Mouse (Mus musculus) left cerebral cortex, postnatal 36 days (tissue): ENCODE results near the gene Thsd7b. TPM values are rescaled to one million over a fixed set of nuclear protein-coding genes. Genes with fewer than 3 reads are reported as not detected.
"Not testable (repeated sequence)": the region's sequence is repeated elsewhere in the genome, so short reads cannot be mapped to it uniquely, and the experiment has no call there.

Experiments used
- DNase-seq, 2 experiments: peaks; one replicate each; pipeline ENCODE4 v3.0.0; 2021 to 2022; ENCODE audit warnings: low spot score in 2 of 2, mixed read lengths in 1 of 2
- intact Hi-C: fragments of 180-260 bp; cut with DNase I; formaldehyde crosslinking; loops from one replicate; pipeline ENCODE4 v1.15.1; 2025
- total RNA-seq, 2 experiments: library from RNA; stranded (reverse); gene quantifications; 2 replicates each; pipeline ENCODE4 v1.2.3; 2021

Gene Thsd7b
- total RNA-seq, 2 experiments from 2014 or later, result 7.3 to 7.9 TPM

DNA sequence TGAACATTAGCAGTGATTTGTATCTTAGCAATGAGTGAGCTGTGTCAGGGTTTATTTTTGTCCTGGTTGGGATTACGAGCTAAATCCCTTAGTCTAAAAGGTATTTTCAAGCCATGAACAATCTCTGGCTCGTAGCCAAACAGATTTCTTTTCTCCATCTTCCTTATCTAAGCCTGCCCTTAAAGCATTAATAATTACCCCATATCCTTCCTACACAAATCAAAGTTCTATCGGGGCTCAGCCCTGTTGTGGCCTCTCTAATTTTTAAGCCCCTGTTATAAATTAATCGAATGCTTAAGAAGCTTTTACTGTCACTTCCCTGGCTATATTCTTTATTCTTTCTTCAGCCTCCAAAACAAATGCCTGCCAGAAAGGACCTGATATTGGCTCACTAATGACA lies 506.4 kb downstream of the Thsd7b start:
- intact Hi-C loops, result no loop called here

DNA sequence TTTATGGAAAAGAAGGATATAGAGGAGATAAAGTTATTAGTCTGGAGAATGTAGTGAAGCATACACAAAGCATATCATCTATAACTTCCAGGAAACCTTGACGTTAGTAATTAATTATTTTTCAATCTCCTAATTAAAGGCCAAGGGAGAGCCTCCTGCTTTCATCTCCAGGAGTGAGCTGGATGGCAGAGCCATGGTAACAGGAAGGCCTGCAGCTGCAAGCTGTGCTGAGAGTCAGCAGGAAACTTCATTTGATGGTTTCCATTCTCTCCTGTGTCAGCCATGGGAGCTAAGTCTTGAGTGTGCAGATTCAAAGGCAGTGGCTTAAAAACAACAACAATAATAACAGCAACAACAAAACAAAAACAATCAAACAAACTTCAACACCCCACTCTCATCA lies 507.5 kb downstream of the Thsd7b start:
- intact Hi-C loops, result no loop called here
- no peak for DNase-seq

More for the DNA sequence above, 506.4 kb downstream of the Thsd7b start:
- no peak for DNase-seq

DNA sequence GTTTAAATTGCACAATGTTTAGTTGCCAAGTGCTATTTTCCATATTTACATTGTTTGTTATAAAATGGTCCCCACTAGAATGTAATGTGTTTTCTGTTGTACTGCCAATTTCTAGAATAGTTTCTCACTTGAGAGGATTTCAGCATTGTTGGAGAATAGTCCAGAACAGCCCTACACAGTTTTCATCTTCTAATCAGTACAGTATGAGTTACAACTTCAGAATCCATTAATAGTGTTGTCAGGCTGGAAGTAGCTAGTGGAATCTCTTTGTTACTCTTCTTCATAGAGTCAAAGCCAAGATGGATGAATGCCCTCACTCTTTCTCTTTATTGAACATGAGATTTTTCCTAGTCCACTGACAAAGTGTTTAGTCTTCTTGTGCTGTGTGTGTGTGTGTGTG lies 525.4 kb downstream of the Thsd7b start:
- DNase-seq, result no peak
- intact Hi-C loops, result no loop called here

DNA sequence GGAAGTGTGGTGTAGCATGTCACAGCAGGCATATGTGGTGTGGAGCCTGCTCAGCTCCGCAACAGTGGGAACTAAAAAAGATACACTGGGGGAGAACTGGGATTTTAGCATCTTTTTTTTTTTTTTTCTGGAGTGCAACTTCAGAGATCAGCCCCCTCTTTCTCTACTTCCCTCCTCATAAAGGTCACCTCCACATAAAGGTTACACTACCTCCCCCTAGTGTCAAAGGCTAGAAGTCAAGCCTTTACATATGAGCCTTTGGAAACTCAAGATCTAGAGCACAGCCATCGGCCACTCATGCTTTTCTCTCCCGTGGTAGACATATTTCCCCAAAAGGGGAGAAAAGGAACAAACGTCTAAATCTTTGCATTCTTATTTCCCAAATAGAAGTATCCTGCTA lies 553.8 kb downstream of the Thsd7b start:
- intact Hi-C loops, result no loop called here
- DNase-seq, result no peak

DNA sequence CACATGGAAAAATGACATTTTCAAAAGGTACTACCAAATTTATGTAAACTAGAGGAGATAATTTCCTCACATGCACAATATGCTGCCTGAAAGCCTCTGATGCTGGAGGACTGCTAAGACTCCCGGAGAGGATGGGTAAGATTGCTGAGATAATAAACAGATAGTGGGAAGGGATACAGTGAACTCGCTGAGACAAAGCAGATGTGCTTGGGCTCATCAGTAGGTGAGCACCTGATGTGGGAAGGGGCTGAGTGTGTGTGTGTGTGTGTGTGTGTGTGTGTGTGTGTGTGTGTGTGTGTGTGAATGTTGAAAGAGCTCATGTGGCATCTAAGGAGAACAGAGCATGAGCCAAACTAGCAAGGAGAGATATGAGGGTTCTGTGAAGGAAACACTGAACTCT lies 564.2 kb downstream of the Thsd7b start:
- DNase-seq, result no peak
- intact Hi-C loops, result no loop called here

DNA sequence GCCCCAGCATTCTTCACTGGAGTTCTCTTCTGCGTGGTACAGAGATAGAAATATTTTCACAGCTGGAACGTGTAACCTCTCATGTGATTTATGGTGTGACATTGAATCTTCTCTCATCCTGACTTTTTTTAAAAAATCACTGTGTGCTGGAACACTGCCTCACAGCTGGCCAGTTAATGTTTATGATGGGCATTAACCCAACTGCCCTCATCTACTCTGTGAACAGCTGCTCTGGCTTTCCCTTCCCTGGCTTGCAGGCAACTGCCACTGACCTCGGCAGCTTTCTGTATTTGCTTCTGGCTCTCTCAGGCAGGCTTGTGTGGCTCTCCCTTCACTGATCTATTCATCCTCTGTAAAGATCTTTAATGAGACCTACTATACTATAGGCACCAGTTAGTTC lies 564.7 kb downstream of the Thsd7b start:
- DNase-seq, result no peak
- intact Hi-C loops, result no loop called here

DNA sequence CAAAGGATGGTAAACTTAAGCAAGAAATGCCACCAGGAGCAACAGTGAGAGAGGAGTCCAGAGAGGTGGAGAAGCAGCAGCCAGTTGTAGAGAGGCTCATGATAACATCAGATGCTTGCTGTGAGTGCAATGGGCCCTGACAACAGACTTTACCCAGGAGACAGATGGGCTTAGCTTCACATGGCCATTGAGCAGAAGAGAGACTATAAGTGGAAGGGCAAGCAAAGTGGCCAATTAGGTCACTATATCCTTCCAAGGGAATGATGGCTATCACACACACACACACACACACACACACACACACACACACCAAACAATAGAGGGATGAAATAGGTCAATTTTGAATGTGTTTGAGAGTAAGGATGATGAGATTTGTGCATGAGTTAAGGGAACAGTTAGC lies 565.4 kb downstream of the Thsd7b start:
- intact Hi-C loops, result no loop called here
- no peak for DNase-seq

DNA sequence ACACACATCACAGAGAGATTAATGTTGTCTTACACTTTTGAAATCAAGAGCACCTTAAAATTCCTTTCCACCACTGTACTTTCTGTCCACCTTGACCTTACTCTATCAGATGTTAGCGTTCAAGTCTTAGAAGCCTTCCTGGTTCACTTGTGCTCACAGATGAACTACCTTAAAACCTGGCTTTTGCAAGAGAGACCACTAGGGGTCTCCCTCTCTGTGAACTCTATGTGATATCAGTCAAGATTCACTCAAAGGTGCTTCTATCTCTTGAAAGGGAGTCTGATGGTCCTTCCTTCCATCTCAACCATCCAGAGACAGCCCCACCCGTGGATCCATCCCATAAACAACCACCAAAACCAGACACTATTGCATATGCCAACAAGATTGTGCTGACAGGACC lies 570.3 kb downstream of the Thsd7b start:
- intact Hi-C loops, result no loop called here
- no peak for DNase-seq

DNA sequence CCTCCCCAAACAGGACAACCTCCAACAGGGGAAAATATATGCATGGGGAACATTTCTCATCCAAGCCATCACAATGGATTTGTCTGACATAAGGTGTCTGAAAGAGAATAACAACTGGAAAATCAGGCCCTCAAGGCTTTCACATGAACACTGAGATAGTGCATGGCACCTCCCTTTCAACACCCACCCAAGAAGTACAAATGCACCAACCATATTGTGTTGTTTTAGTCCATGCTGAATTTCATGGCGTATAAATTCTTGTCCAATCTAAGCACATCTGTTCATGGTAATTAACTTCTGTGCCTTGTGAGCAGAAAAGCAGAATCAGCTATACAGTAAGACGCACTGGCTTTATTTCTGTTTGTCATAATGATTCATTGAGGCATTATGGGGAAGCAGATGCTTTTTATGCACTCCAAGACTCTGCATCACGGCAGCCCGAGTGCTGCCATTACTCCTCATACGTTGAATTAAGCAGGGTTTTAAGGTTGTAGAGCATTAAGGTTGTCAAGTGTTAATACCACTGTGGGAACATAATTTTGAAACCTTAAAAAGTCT lies 577.0 kb downstream of the Thsd7b start:
- intact Hi-C loops, result no loop called here
- no peak for DNase-seq

DNA sequence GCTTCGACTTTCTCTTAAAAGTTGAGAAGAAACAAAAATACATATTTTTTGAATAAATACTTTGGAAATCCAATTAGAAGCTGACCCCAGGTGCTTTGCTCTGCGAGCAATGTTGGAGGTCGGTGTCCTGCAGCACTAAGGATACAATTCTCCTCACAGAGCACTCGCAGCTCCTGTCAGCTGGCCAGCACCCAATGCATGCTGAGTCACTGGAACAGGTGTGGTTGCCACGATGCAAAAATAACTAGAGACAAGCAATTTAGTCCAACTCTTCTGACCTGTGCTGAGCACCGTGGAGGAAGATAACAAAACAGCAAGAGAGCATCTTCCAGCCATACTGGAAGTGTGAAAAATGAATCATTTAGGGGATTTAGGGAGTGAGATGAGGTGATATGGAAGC lies 594.6 kb downstream of the Thsd7b start:
- peak in 1 of 2 experiments; percentile 10 for DNase-seq
- intact Hi-C loops, result no loop called here

DNA sequence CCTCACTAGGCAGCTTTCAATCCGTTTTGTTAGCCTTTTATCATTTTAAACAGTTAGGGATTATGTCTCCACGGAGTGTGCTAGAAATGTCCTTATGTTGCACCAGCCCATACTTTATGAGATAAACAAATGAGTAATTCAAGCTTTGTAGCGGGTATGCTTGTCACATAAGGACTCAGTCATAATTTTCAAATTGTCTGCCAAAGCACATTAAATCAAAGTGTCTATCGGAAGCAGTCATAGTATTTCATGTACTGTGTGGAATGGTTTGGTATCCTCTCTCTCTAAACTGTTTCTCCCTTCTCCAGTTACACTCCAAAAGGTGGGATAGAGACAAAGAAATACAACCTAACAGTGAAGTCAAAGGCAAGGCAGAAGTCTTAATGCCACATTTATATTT lies 601.3 kb downstream of the Thsd7b start:
- intact Hi-C loops, result no loop called here
- no peak for DNase-seq

DNA sequence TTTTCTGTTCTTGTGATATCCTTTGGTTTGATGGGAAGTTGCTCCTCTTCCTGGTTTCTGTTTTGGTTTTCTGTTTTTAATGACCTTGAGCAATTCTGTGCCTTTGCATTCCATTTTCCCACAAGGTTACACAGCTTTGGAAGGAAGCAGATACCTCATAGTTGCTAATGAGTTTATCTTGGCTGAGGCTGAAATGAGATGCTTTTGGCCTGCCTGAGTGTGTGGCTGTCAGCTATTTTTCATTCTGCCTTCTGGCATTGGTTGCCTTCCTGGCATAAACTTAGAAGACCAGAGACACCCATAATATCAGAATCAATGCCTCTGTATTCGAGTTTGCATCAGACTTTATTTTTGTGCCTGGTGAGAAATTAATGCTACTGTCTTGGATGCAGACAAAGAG lies 614.8 kb downstream of the Thsd7b start:
- intact Hi-C loops, result no loop called here

DNA sequence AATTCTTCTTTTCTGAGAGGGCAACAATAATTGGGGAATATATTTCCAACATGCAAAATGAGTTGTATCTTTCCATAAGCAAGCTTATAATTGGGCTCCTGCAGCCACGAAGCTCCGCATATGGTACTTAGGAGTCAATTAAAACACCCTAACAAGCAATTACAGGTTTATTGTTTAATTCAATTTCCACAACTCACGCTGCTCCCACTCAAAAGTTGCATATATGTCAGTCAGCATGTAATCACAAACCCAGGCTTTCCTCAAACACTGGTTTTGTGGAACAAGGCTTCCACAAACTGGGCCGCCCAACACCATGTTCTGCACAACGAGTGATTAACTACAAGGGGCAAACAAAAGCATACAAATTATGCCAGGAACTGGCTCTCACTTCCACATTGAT lies 625.0 kb downstream of the Thsd7b start:
- intact Hi-C loops, result no loop called here
- no peak for DNase-seq

More for the DNA sequence above, 614.8 kb downstream of the Thsd7b start:
- no peak for DNase-seq

DNA sequence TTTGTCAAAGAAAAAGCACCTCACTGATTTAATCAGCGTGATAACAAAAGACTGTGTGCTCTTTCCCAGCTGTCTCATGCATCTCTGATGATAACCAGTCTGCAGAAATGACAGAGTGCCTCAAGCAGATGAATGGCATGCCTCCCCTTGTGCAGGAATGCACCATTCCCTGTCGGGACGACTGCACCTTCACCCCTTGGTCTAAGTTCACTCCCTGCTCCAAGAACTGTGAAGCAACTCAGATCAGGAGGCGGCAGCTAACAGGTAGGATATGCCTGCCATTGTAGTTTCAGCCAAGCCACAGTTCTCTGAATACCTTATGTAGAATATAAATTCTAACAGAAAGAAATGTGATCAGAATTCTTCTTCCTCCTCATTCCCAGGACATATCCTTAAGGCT lies 642.4 kb downstream of the Thsd7b start:
- intact Hi-C loops, result no loop called here
- DNase-seq, result no peak

DNA sequence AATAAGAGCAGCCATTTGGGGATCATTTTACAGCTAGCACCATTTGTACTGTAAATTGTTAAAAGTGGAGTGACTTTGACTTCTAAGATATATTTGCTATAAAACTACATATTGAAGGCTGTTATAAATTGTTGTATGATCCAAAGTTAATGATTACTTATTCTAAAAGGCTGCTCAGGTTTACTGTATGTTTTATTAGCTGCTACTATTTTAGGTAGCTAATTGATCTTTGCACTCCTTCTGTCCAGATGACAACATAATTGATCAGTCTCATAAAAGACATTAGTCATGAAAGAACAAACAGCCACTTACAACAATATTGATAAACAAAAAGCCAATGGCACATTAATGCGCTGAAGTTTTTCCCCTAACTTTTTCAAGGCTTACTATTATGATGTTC lies 644.5 kb downstream of the Thsd7b start:
- intact Hi-C loops, result no loop called here

DNA sequence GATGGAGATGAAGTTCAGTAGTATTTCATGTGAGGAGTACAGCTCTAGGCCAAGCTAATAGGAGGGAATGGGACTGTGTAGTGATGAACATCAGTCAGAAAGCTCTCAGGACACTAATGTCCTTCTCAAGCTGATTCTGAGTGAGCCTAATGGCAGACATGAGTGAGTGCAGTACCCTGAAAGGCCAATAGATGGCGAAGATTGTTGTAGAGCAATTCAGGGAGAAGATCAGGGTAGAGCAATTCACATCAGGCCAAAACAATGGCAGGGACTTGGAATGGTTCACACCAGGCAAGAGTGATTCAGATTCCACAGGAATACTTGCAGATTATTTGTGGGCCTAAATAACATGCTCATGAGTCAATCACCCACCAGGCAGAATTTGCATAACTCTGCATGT lies 646.3 kb downstream of the Thsd7b start:
- intact Hi-C loops, result no loop called here
- DNase-seq, result no peak

More for the DNA sequence above, 644.5 kb downstream of the Thsd7b start:
- DNase-seq, result no peak

DNA sequence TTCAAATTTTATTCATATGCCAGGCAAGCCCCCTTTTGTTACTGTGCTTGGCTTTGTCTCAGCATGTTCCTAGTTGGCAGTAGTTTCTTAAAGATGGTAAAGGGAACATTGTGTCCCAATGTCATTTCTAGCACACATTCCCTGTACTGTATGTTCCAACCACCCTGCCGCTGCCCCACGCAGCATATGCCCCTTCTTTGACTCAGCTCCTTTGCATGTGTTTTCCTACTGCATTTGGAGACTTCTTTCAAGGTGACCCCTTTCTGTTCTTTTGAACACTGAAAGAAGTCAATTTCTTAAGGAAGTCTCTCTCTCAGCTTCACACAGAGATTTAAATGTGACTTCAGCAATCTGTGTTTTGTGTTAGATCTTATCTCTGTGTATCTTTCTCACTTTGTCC lies 657.9 kb downstream of the Thsd7b start:
- no peak for DNase-seq
- intact Hi-C loops, result no loop called here

DNA sequence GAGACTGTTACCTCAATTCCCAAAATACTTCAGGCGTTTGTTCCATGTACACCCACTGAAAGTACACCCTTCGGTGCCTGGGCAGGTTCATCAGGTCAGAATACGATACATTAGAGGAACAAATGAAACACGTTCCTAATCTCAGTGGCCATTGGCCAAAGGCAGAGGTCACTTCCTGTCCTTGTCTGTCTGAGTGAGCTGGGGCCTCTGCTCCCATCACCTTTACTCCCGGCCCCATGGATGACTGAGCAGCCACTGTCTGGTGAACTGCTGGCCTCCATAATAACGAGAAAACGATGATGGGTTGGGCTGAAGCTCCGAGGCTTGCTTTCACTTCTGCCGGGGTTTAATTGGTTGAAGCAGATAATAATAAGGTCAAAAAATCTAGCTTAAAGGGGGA lies 670.0 kb downstream of the Thsd7b start:
- intact Hi-C loops, result no loop called here
- DNase-seq, result no peak

DNA sequence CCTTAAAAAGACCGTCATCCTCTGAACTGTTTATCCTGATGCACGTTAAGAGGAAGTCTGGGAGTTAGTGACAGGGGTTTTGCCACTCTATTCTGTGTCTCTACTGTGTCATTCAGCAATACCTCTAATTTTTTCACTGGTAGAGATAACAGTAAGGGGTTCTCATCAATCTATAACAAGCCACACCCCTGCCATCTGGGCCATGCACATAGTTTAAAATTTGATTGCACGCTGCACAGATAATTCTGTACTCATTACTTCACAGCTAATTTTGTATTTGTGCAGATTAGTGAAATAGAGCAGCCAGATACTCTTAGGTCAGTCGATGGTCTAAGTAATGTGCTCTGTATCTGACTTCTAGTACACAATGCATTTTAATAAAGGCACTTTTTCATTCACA lies 673.9 kb downstream of the Thsd7b start:
- no peak for DNase-seq
- intact Hi-C loops, result no loop called here

DNA sequence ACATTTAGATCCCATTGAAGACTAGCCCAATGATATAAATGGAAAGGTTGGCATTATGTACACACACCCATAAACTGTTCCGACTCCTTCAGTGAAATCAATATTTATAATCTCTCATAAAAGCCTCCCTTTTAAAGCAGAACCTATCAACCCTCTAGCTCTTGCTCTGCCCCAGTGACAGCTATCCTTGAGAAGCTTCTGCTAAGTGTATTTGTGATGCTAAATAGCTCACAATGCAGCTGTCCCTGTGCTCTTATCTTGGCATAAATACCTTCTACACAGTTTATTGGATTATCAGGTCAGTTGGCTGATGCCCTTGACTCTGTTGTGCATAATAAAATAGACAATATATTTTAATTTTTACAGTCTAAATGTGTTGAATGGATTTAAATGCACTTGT lies 682.4 kb downstream of the Thsd7b start:
- intact Hi-C loops, result no loop called here
- no peak for DNase-seq

DNA sequence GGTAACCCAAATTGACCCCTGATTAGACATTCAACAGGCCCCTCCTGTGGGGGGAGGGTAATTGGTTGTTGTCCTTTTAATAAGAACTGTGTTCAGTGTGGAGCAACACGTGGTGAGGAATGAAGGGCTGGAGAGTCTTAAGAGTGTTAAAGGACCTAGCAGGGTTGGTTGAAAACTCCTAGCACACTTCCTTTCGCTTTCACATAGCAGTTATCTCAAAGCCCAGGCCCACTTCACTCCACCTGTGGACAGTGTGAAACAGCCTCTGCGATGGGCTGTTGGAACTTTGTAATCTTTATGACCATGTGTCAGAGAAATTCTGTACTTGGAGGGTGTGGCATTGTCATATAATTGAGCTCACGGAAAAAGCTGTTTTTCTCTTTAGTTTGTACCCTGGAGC lies 683.5 kb downstream of the Thsd7b start:
- intact Hi-C loops, result no loop called here
- no peak for DNase-seq

DNA sequence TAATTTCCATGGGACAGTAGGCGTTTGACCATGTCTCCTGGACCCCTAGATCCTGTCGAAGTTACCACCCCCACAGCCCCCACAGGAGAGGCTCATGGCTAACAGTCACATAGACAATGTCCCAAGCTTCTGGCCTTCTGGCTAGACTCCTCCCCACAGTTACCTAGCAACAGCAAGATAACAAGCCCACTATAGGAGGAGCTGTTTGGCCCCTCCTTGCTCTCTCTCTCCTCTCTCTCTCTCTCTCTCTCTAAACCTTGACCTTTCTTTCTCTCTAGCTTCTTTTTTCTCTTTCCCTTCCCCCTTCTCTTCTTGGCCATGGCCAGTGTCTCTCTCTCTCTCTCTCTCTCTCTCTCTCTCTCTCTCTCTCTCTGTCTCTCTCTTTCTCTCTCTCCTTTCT lies 686.2 kb downstream of the Thsd7b start:
- DNase-seq, intact Hi-C loops: not testable (repeated sequence)
